Mouse (Mus musculus): ENCODE results near the gene Meiob. TPM values are rescaled to one million over a fixed set of nuclear protein-coding genes. Genes with fewer than 3 reads are reported as not detected.

Meiob gene
- polyA plus RNA-seq, 1 experiment, result not detected

DNA sequence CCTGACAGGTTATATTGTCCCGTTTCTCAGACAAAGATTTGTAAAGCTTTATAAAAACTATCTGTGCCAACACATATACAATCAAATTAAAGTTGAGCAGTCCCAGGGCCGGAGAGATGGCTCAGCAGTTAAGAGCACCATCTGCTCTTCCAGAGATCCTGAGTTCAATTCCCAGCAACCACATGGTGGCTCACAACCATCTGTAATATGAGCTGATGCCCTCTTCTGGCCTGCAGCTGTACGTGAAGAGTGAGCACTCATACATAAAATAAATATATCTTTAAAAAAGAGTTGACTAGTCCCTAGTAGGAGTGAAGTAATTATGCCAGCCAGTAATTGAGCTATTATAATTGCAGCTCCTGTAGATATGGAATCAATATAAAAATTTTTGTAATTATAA lies 3.6 kb upstream of the Meiob start:
- no peak for DNase-seq
- 0 out of 2 replicates have a peak, but pooled peaks cover 2% of the 10 kb centered on the region for H3K4me1 ChIP-seq (ENCODE audit: control insufficient read depth, insufficient read depth, low read length)
- no peaks in the 10 kb centered on the region; the same call in 1 of the 2 replicates for H3K27me3 ChIP-seq (ENCODE audit: control insufficient read depth, insufficient read depth, low read length)
- TF ChIP-seq POLR2A (IDR thresholded peaks at IDR 0.05; ENCODE audit: borderline replicate concordance, insufficient read depth, low read length), result no peak
- TF ChIP-seq CTCF (IDR thresholded peaks at IDR 0.05; ENCODE audit: borderline replicate concordance, insufficient read depth, low read depth, low read length), result no peak
- no peak overlapping the region for H3K27ac ChIP-seq (ENCODE audit: insufficient read depth, low read length)
- 43% methylated on average over 3 of the region's 3 CpGs for WGBS
- no peak overlapping the region for H3K4me3 ChIP-seq (replicated peaks; ENCODE audit: insufficient read depth, low read depth, low read length)

DNA sequence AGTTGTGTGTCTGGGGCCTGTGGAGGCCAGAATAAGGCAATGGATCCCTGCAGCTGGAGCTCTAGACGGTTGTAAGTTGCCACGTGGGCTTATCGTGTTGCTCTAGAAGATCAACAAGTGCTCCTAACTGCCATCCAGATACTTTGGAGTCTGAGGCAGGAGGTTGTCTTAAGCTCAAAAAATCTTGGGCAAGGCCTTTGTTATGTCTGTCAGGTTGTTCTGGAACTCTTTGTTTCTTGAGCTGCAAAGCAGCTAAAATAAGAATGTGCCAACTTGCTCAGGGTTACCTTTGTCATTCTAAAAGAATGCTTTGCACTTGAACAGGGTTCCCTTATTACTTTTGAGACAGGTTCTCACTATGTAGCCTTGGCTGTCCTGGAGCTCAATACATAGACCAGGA lies 7.1 kb downstream of the Meiob start:
- no peaks in the 10 kb centered on the region for H3K27me3 ChIP-seq (ENCODE audit: control insufficient read depth, insufficient read depth, low read length)
- WGBS, result 67% methylated on average over 3 of the region's 3 CpGs
- no peaks in the 10 kb centered on the region for H3K4me1 ChIP-seq (ENCODE audit: control insufficient read depth, insufficient read depth, low read length)
- H3K4me3 ChIP-seq (replicated peaks; ENCODE audit: insufficient read depth, low read depth, low read length), result no peak overlapping the region
- no peak overlapping the region for H3K27ac ChIP-seq (ENCODE audit: insufficient read depth, low read length)
- TF ChIP-seq POLR2A (IDR thresholded peaks at IDR 0.05; ENCODE audit: borderline replicate concordance, insufficient read depth, low read length) (no peak), CTCF (IDR thresholded peaks at IDR 0.05; ENCODE audit: borderline replicate concordance, insufficient read depth, low read depth, low read length) (no peak)
- no peak for DNase-seq

DNA sequence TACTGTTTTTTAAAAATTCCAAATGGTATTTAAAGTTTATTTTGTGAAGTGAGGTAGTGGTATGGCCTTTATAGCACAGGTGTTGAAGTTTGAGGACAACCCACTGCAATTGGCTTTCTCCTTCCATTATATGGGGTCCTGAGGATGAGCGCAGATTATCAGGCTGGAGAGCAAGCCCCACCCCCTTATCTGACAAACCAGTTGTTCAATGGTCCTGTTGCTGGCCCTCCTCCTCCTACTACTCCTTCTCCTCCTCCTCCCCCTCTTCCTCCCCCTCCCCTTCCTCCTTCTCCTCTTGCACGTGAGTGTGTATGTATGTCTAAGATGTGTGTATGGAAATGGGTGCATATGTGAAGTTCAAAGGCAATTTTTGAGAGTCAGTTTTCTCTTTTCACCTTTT lies 8.1 kb downstream of the Meiob start:
- TF ChIP-seq CTCF (IDR thresholded peaks at IDR 0.05; ENCODE audit: borderline replicate concordance, insufficient read depth, low read depth, low read length), result no peak
- no peak for TF ChIP-seq POLR2A (IDR thresholded peaks at IDR 0.05; ENCODE audit: borderline replicate concordance, insufficient read depth, low read length)
- Histone ChIP-seq H3K4me1 (ENCODE audit: control insufficient read depth, insufficient read depth, low read length) (no peaks in the 10 kb centered on the region), H3K27ac (ENCODE audit: insufficient read depth, low read length) (no peak overlapping the region), H3K27me3 (ENCODE audit: control insufficient read depth, insufficient read depth, low read length) (no peaks in the 10 kb centered on the region), H3K4me3 (replicated peaks; ENCODE audit: insufficient read depth, low read depth, low read length) (no peak overlapping the region)
- no peak for DNase-seq
- 38% methylated on average over 2 of the region's 2 CpGs for WGBS

DNA sequence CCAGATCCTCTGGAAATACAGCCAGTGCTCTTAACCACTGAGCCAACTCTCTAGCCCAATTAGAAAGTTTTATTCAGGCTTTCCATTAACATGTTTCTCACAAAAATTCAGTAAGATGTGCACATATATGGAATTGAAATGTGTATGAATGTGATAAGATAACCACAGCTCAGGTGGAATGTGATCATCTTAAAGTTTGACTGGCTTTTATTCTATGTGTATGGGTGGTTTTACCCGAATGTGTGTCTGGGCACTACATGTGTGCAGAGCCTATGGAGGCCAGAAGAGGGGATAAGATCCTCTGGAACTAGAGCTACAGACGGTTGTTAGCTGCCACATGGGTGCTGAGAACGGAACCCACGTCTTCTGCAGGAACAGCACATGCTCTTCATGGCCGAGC lies 11.2 kb downstream of the Meiob start:
- Histone ChIP-seq H3K27ac (ENCODE audit: insufficient read depth, low read length) (no peak overlapping the region), H3K4me3 (replicated peaks; ENCODE audit: insufficient read depth, low read depth, low read length) (no peak overlapping the region), H3K27me3 (ENCODE audit: control insufficient read depth, insufficient read depth, low read length) (no peaks in the 10 kb centered on the region), H3K4me1 (ENCODE audit: control insufficient read depth, insufficient read depth, low read length) (no peaks in the 10 kb centered on the region)
- no peak for DNase-seq
- no peak for TF ChIP-seq POLR2A (IDR thresholded peaks at IDR 0.05; ENCODE audit: borderline replicate concordance, insufficient read depth, low read length)
- no peak for TF ChIP-seq CTCF (IDR thresholded peaks at IDR 0.05; ENCODE audit: borderline replicate concordance, insufficient read depth, low read depth, low read length)
- WGBS, result 74% methylated on average over 5 of the region's 5 CpGs

DNA sequence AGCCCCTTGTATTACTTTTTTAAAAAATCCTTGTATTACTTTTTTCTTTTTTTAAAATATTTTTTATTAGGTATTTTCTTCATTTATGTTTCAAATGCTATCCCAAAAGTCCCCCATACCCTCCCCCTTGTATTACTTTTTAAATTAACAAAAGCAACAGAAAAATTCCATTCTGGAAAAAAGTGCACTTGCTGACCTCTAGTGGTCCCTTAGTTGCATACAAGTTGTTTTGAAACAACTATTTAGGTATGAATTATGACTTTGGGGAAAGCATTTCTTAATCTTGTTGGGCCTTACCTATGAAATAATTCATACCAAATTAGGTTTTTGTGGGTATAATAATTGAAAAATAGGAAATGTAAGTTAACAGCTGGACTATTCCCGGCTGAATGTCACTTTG lies 13.4 kb downstream of the Meiob start:
- TF ChIP-seq CTCF (IDR thresholded peaks at IDR 0.05; ENCODE audit: borderline replicate concordance, insufficient read depth, low read depth, low read length) (no peak), POLR2A (IDR thresholded peaks at IDR 0.05; ENCODE audit: borderline replicate concordance, insufficient read depth, low read length) (no peak)
- Histone ChIP-seq H3K27me3 (ENCODE audit: control insufficient read depth, insufficient read depth, low read length) (no peaks in the 10 kb centered on the region), H3K27ac (ENCODE audit: insufficient read depth, low read length) (no peak overlapping the region), H3K4me1 (ENCODE audit: control insufficient read depth, insufficient read depth, low read length) (no peaks in the 10 kb centered on the region), H3K4me3 (replicated peaks; ENCODE audit: insufficient read depth, low read depth, low read length) (no peak overlapping the region)
- DNase-seq, result no peak
- WGBS, result 34% methylated on average over 1 of the region's 1 CpGs

DNA sequence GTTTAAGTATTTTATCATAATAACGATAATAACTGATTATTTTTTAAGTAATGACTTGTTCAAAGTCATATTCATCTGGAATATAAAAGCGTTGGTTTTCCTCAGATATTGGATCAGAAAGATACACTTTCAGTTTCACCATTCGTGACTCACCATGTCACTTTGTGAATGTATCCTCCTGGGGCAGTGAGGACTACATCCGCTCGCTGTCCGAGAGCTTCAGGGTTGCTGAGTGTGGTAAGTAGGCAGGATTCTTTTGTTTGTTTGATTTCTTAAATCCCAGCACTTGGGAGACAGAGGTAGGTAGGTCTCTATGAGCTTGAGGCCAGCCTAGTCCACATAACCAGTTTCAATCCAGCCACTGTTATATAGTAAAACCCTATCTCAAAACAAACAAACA lies 14.1 kb downstream of the Meiob start:
- H3K27ac ChIP-seq (ENCODE audit: insufficient read depth, low read length), result no peak overlapping the region
- H3K4me1 ChIP-seq (ENCODE audit: control insufficient read depth, insufficient read depth, low read length), result no peaks in the 10 kb centered on the region
- H3K4me3 ChIP-seq (replicated peaks; ENCODE audit: insufficient read depth, low read depth, low read length), result no peak overlapping the region
- no peak for DNase-seq
- no peaks in the 10 kb centered on the region for H3K27me3 ChIP-seq (ENCODE audit: control insufficient read depth, insufficient read depth, low read length)
- TF ChIP-seq CTCF (IDR thresholded peaks at IDR 0.05; ENCODE audit: borderline replicate concordance, insufficient read depth, low read depth, low read length), result no peak
- WGBS, result 50% methylated on average over 6 of the region's 6 CpGs

GRCm38 (mm10) chr17:24819469-24819868 lies 15.4 kb downstream of the Meiob start:
- no peak for TF ChIP-seq POLR2A (IDR thresholded peaks at IDR 0.05; ENCODE audit: borderline replicate concordance, insufficient read depth, low read length)
- no peak for TF ChIP-seq CTCF (IDR thresholded peaks at IDR 0.05; ENCODE audit: borderline replicate concordance, insufficient read depth, low read depth, low read length)
- no peaks in the 10 kb centered on the region for H3K27me3 ChIP-seq (ENCODE audit: control insufficient read depth, insufficient read depth, low read length)

GRCm38 (mm10) chr17:24821351-24822280 lies 17.5 kb downstream of the Meiob start:
- H3K4me3 ChIP-seq (replicated peaks; ENCODE audit: insufficient read depth, low read depth, low read length), result no peak overlapping the region
- H3K27me3 ChIP-seq (ENCODE audit: control insufficient read depth, insufficient read depth, low read length), result no peaks in the 10 kb centered on the region; the same call in 1 of the 2 replicates
- no peak for DNase-seq
- no peaks in the 10 kb centered on the region for H3K4me1 ChIP-seq (ENCODE audit: control insufficient read depth, insufficient read depth, low read length)
- TF ChIP-seq POLR2A (IDR thresholded peaks at IDR 0.05; ENCODE audit: borderline replicate concordance, insufficient read depth, low read length) (no peak), CTCF (IDR thresholded peaks at IDR 0.05; ENCODE audit: borderline replicate concordance, insufficient read depth, low read depth, low read length) (no peak)
- H3K27ac ChIP-seq (ENCODE audit: insufficient read depth, low read length), result no peak overlapping the region
- WGBS, result 32% methylated on average over 3 of the region's 3 CpGs

More at GRCm38 (mm10) chr17:24819469-24819868, 15.4 kb downstream of the Meiob start:
- Histone ChIP-seq H3K27ac (ENCODE audit: insufficient read depth, low read length) (no peak overlapping the region), H3K4me3 (replicated peaks; ENCODE audit: insufficient read depth, low read depth, low read length) (no peak overlapping the region), H3K4me1 (ENCODE audit: control insufficient read depth, insufficient read depth, low read length) (no peaks in the 10 kb centered on the region)
- DNase-seq, result no peak
- WGBS, result 53% methylated on average over 2 of the region's 2 CpGs
